Mouse (Mus musculus): ENCODE measurements around the gene Ficd. TPM values are rescaled to one million over a fixed set of nuclear protein-coding genes. Genes with fewer than 3 reads are reported as not detected.
"Not testable (repeated sequence)": the region's sequence is repeated elsewhere in the genome, so short reads cannot be mapped to it uniquely, and the experiment has no call there.

Ficd gene
- total RNA-seq, 2 experiments from 2014 or later = 8.2 to 9.4 TPM

GRCm38 (mm10) chr5:113772905-113773519, 37.4 kb downstream of the Ficd start:
- no peak for DNase-seq (ENCODE audit: low spot score in 2 of 2)

DNA sequence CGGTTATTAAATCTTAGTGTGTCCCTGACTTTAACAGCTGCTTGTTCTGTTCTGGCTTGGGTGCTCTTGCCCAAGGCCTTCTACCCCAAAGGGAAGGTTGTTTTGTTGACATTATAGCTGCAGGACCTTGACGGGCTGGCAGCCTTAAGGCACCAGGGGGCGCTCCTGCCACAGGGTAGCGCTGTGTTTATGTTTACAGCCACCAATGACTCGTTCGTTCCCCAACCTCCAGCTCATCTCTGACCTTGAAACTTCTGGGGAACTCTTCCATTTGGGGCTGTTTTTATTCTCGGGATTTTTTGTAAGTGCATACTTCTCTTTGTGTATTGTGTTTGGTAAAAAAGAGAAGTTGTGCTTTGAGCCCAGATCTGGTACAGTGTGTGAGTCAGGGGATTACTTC, 38.1 kb downstream of the Ficd start:
- peak; percentile 88 to 90 for DNase-seq (ENCODE audit: low spot score in 2 of 2)

DNA sequence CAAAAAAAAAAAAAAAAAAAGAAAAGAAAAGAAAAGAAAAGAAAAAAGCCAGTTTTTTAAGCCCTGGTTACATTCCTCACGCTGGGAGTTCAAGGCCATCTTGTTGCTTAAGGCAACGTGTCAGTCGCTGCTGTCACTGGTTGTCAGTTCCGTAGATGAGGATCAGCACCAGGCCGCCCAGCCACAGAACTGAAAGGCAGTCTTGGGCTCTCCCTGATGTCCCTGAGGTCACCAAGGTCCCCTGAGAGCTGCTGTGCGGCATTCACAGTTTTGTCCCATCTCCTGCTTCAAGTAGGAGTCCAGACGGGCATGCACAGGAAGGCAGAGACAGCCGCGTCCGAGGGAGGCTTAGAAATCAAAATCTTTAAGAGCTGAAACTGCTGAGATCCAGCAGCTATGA, 40.0 kb downstream of the Ficd start:
- no peak for DNase-seq (ENCODE audit: low spot score in 2 of 2)

- DNase-seq (ENCODE audit: low spot score in 2 of 2) = no peak
Observed at GRCm38 (mm10) chr5:113776128-113776895, 40.7 kb downstream of the Ficd start.

GRCm38 (mm10) chr5:113776896-113777226, 41.3 kb downstream of the Ficd start:
- DNase-seq (ENCODE audit: low spot score in 2 of 2) = no peak

GRCm38 (mm10) chr5:113777728-113778127, 42.1 kb downstream of the Ficd start:
- DNase-seq (ENCODE audit: low spot score in 2 of 2) = not testable (repeated sequence)

- no peak for DNase-seq (ENCODE audit: low spot score in 2 of 2)
Observed at GRCm38 (mm10) chr5:113779569-113779968, 44.0 kb downstream of the Ficd start.

DNA sequence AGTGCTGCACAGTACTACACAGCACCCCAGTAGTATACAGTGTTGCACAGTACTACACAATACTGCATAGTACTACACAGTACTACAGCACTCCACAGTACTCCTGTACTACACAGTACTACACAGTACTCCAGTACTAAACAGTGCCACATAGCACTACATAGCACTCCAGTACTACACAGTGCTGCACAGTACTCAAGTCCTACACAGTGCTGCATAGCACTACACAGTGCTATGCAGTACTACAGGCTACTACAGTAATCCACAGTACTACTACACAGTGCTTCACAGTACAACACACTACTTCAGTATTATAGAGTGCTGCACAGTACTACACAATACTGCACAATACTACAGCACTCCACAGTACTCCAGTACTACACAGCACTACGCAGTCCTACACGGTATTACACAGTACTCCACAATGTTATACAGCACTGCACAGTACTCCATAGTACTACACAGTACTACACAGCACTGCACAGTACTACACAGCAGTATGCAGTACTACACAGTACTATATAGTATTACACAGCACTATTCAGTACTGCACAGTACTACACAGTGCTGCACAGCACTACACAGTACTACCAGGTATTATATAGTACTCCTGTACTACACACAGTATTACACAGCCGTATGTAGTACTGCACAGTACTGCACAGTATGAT, 44.6 kb downstream of the Ficd start:
- DNase-seq (ENCODE audit: low spot score in 2 of 2) = no peak

GRCm38 (mm10) chr5:113780763-113781162, 45.2 kb downstream of the Ficd start:
- DNase-seq (ENCODE audit: low spot score in 2 of 2) = no peak

DNA sequence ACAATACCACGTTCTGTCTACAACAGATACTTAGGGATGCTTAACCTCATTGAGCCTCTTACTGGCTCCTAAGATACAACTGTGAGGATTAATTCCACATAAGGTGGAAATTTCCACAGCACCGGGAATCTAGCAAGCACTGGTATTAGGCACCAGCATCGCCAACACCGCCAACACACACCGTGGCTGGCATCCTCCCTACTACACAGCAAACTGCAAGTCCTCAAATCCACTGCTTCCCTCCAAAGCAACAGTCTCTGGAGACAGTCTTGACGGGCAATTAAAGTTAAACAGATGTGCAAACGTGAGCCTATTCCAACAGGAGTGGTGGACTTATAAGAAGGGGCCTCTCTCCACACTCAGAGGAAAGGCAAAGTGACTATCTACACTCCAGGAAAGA, 45.7 kb downstream of the Ficd start:
- DNase-seq (ENCODE audit: low spot score in 2 of 2) = no peak

GRCm38 (mm10) chr5:113781875-113782274, 46.3 kb downstream of the Ficd start:
- DNase-seq (ENCODE audit: low spot score in 2 of 2) = no peak

GRCm38 (mm10) chr5:113782624-113783023, 47.0 kb downstream of the Ficd start:
- no peak for DNase-seq (ENCODE audit: low spot score in 2 of 2)

GRCm38 (mm10) chr5:113783581-113784001, 48.0 kb downstream of the Ficd start:
- DNase-seq (ENCODE audit: low spot score in 2 of 2) = no peak

DNA sequence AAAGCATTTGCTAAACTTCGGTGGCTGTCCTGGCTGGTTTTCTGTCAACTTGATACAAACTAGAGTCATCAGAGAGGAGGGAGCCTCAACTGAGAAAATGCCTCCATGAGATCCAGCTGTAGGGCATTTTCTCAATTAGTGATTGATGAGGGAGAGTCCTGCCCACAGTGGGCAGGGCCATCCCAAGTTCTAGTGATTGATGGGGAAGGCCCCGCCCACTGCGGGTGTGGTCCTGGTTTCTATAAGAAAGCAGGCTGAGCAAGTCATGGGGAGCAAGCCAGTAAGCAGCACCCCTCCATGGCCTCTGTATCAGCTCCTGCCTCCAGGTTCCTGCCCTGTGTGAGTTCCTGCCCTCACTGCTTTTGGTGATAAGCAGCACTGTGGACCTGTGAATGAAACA, 48.5 kb downstream of the Ficd start:
- not testable (repeated sequence) for DNase-seq (ENCODE audit: low spot score in 2 of 2)

DNA sequence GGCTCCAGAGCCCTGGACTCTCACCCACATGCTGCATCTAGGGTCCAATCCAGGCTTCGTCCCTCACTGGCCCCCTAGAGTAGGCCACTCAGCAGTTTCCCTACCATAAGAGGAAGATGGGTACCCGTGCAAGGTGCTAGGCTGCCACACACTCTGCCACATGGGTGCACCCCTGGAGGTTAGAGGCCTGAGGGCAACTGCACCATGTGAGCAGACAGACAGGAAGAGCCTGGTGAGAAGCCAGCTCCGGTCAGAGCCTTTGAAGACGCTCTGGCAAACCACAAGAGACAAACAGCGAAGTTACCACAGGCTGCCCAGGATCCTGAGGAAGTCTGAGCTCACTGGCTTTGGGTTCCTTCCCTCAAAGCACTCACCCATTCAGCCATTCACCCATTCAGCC, 51.4 kb downstream of the Ficd start:
- no peak for DNase-seq (ENCODE audit: low spot score in 2 of 2)

GRCm38 (mm10) chr5:113788645-113789044, 53.0 kb downstream of the Ficd start:
- DNase-seq (ENCODE audit: low spot score in 2 of 2) = no peak

DNA sequence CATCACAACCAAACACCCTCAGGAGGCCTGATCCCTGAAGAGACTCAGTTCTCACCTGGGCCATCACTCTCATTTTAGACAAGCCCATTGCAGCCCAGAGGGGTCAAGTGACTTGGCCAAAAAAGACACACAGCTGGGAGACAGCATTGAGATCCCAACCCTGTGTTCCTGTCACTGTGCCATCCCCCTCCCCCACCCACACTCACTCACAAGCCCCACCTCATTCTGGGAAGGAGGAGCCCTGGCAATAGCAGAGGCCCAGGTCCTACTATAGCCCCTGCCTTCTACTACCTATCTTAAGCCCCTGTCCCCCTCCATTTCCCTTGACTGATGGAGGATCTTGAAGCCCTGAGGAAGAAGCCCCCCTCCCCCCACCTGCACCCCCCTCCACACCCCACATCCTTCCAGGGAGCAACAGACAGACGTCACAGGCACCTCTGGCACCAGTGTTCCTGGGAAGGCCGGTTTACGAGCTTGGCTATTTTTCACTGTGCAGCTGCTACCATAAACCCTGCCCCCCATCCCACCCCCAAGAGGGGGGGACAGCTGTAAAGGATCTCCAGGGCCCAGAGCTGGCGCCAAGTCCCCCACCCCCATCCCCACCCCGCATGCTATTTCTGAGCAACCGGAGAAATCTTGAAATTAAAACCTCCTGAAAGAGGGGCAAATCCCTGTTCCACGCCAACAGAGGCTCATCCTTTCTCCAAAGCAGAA, 53.6 kb downstream of the Ficd start:
- DNase-seq (ENCODE audit: low spot score in 2 of 2) = no peak

Other genes with a start within 250 kb of the Ficd start
- gene Wscd2, start 245.5 kb upstream of the Ficd start, total RNA-seq (2021) = 10 to 100 TPM; 58.0 to 63.4 TPM
- gene Cmklr1, start 85.4 kb upstream of the Ficd start, total RNA-seq (2021) = 1 to 10 TPM; 3.6 to 5.4 TPM
- not detected for gene 1700069L16Rik, start 11.0 kb upstream of the Ficd start, total RNA-seq (2021)
- gene Sart3, start 36.7 kb downstream of the Ficd start, total RNA-seq (2021) = 10 to 100 TPM; 36.7 to 48.2 TPM
- 10 to 100 TPM; 71.0 to 77.5 TPM for gene Iscu, start 36.9 kb downstream of the Ficd start, total RNA-seq (2021)
- 10 to 100 TPM; 11.7 to 13.1 TPM for gene Tmem119, start 64.7 kb downstream of the Ficd start, total RNA-seq (2021)
- gene Selplg, start 96.8 kb downstream of the Ficd start, total RNA-seq (2021) = 10 to 100 TPM; 12.1 to 12.9 TPM
- gene Coro1c, start 173.0 kb downstream of the Ficd start, total RNA-seq (2021) = 100 to 1,000 TPM; 104 TPM